Mouse (Mus musculus) adrenal gland, adult 8-10 months (tissue): Measurements from ENCODE around the gene Rbm14. TPM values are rescaled to one million over a fixed set of nuclear protein-coding genes. Genes with fewer than 3 reads are reported as not detected.
"Not testable (repeated sequence)": the region's sequence is repeated elsewhere in the genome, so short reads cannot be mapped to it uniquely, and the experiment has no call there.

Experiments
- DNase-seq: peaks from one replicate; pipeline ENCODE4 v3.0.0; 2022
- total RNA-seq, 4 experiments: library from RNA; stranded (reverse); gene quantifications; 2 replicates each; pipeline ENCODE4 v1.2.4; 2022

Rbm14 gene
- total RNA-seq, 4 experiments from 2014 or later: 43.7 to 64.6 (median 53.9) TPM

DNA sequence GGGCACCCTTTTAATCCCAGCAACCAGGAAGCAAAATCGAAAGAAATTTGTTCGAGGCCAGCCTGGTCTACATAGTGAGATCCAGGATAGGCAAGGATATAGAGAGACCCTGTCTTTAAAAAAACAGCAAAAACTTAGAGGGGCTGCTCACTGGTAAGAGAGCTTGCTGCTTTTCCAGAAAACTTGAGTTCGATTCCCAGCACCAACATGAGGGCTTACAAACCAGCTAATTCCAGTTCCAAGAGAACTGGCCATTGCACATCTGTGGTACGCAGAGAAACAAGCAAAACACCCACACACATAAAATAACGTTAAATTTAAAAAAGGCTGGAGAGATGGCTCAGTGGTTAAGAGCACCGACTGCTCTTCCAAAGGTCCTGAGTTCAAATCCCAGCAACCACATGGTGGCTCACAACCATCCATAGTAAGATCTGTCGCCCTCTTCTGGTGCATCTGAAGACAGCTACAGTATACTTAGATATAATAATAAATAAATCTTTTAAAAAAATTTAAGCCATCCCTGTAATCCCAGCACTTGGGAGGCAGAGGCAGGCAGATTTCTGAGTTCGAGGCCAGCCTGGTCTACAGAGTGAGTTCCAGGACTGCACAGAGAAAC lies 1.0 kb upstream of the Rbm14 start:
- not testable (repeated sequence) for DNase-seq

DNA sequence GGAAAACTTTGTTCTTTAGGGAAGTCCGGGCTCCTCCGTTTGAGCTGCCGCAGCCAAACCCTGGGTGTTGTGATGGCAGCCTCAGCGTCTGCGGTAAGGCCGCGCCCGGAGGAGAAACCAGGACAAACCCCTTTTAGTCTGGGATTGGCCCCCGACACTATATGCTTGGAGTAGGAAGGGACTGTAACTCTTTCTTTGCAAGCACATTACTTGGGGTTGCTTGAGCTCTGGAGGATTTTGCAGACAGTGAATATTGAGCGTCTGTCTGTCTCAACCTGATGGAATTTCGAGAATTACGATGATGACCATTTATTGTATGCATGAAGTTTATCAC lies 442 bp upstream of the Rbm14 start:
- no peak for DNase-seq

DNA sequence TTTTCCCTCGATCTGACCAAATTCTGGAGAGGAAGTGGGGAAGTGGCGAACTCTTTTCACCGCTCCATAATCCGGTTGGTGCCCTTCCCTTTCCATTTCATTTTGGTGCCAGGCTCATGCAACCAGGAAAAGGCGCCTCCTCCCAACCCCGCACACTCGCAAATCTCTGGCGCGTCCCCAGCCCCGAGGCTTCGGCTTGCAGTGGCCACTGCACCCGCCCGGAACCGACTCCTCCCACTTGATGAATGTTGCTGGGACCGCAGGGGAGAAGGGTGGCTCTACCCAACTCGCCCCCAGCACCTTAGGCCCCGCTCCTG lies 730 bp downstream of the Rbm14 start:
- DNase-seq: no peak

DNA sequence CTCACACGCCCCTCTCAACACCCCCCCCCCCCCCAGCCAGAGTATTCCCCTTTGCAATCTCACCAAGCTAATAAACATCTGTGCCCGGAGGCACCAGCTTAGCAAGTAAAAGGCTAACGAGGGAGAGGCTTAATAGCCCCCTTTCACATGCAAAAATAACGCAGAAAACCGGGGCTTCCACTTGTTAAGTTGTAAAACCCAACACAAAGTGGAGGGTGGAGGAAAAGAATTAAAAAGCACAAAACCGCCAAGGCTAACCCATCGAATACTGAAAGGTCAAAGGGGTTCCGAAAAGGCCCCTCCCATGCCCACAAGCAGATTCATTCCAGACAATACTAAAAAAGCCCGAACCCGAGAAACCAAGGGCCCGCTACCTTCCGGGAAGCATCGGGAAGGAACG lies 1.1 kb downstream of the Rbm14 start:
- DNase-seq: no peak

DNA sequence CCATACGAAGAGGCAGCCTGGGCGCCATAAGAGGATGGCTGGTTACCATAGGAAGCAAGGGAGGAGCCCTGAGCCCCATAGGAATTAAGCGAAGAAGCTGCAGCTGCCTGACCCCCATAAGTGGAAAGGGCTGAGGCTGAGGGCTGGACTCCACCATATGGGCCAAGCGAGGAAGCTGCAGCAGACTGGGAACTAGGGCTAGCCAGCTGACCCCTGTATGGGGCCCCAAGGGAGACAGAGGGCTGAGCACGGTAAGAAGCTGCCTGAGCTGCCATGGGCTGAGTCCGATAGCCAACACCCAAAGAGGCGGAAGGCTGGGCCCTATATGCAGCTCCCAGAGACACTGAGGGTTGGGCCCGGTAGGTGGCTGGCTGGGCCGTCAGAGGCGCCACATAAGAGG lies 8.2 kb downstream of the Rbm14 start:
- no peak for DNase-seq

DNA sequence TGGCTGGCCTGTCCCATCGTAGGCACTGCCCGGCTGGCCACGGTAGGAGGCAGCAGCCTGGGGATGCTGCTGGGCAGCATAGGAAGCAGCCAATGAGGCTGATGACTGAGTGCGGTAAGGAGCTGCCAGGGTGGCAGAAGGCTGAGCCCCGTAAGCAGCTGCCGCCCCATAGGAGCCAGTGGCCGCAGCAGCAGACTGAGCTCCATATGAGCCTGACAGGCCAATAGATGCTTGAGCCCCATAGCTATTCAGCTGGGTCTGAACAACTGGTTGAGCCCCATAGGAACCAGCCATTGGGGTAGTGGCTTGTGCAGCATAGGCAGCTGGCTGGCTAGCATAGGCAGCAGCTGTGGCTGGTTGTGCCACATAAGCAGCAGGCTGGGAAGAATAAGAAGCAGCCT lies 8.7 kb downstream of the Rbm14 start:
- no peak for DNase-seq

DNA sequence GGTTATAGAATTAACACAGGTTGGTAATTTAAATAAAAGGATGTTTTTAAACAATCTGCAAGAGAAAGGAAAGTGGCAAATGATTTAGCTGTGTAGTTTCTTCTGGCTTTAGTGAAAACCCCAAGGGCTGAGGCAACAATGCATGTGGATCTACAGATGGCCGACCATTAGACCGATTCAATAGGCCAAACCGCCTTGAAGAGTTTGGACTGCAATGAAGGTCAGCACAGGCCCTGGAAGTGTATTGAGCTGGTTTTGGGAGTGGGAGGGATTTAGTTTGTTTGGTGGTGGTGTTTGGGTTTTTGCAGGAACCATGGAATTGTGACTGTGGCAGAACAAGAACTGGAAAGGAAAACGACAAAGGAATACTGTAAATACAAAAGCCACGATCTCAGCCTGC lies 12.4 kb downstream of the Rbm14 start:
- no peak for DNase-seq

DNA sequence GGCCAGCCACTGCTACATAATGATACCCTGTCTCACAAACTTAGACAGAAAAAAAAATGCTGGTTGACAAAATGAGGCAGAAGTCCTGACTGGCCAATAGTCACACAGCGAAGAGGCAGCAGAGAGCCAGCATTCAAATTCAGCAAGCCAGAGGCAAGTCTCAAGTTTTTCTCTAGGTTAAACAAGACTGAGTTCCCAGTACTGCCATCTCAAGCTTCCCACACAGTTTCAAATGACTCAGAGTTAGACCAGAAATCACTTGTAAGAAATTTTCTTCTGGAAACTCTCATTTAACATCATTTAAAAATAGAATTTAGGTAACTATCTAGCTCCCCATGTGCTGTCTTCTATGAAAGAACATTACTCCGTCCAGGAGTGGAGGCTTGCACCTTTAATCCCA lies 13.6 kb downstream of the Rbm14 start:
- no peak for DNase-seq

DNA sequence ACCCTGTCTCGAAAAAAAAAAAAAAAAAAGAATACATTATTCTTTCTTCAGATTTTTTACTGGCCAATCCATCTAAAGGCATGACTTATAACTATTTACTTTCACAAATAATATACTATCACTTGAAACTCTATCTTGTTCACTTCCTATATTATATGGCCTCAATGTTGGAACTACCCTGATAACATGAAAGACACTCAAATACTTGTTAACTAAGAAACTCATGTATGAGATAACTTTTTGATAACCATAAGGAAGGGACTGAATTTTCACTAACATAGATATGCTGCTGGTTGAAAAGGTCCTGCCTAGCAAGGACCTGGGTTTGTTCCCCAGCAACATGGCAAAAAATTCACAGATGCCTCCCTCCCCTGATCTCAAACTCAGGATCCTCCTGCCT lies 15.5 kb downstream of the Rbm14 start:
- DNase-seq: no peak

DNA sequence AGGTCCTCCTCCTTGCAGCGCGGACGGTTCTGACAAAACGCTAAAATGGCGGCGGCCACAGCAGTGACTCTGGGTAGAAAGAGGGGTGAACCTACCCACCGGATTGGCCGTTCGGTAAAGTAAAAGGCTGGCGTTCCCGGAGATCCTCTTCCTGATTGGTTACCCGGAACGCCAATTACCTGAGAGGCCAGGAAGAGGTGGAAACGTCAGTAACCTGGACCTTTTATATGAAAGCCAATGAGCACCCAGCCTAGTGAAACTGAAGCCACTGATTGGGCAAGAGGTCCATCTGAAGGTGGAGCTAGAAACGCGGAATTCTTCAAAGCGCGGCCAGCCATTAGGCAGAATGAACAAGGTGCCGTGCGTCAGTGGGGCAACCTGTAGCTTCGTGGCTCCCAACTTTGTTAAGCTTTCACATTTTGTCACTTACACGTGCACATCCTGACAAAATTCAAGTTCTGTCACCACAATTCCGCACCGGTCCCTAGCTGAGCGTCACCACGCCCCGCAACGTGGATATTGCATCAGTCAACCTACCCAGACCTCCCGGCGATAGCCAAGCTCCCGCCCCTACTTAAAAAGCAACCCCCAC lies 17.5 kb downstream of the Rbm14 start, which contains the start of gene Rbm4:
TSS of gene Rbm4 (minus strand) at position 71 of the 592 bp plus-strand sequence.
- DNase-seq: peak; percentile 98

DNA sequence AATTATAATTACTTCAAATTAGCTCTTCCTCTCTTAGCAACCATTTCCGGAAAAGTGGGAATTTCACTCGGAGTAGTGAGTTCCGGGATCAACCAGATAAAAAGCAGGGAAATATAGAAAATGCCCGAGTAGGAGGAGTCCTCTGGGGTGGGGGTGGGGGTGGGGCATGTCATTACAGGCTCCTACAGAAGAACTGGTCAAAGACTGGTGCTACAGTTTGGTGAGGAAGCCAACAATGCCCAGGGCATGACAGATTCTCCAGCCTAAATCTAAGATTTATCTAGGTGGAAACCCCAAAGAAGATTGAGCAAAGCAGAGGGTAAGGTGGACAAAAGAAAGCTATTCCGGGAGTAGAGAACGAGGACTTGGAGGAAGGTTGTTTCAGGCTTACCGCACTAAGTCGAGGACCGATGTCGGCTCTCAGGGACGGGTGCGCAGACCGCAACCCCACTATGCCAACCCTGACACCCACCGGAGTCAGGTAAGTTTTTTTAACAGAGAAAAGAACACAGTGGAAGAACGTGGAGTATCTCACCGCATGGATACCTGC lies 18.1 kb downstream of the Rbm14 start:
- DNase-seq: no peak

DNA sequence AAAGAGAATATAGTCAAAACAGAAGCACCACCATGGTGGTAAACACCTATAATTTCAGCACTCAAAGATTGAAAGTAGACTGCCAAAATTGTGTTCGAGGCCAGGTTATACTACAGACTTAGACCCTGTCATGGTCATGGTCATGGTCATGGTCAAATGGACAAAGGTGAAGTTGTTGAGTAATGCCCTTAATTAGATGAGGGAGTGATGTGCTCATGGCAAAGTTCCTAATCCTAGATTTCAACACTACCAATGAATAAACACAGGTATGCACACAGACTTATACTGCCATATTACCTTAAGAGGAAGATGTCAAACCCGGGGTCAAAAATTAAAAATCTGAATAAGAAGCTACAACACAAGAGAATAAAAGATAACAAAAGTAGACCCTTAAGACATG lies 25.1 kb downstream of the Rbm14 start:
- no peak for DNase-seq

DNA sequence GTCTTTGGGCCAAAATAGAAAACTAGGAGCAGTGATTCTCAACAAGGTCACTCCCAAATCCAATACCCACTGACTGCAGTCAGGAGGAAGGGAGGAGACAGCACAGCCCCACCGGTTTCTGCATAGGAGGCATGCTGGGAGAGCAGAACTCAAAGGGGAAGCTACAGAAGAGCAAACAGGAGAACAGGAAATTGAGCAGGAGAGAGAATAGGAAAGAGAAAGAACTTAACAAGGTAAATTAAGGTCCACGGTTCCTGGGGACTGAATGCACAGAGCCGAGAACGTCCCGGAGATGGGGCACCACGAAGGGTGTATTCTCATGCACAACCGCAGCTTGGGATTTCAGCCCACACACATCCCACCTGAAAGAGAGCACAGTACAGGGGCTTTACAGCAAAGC lies 26.2 kb downstream of the Rbm14 start:
- DNase-seq: no peak

DNA sequence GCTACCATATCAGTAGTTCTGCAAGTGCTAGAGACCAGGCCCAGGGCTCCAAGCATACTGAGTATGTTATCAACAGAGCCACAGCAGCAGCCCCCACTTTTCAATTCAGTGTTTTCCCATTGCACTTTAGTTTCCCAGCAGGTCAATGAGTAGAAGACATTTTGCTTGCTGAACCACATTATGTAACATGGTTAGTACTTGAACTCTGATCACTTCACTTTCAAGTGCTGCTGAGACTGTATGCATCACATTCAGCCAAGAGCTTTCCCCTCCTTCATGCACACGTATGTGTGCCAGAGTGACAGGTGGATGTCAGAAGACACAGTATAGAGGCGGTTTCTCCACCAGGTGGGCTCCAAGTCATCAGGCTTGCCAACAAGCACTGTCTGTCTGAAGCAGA lies 28.5 kb downstream of the Rbm14 start:
- no peak for DNase-seq

DNA sequence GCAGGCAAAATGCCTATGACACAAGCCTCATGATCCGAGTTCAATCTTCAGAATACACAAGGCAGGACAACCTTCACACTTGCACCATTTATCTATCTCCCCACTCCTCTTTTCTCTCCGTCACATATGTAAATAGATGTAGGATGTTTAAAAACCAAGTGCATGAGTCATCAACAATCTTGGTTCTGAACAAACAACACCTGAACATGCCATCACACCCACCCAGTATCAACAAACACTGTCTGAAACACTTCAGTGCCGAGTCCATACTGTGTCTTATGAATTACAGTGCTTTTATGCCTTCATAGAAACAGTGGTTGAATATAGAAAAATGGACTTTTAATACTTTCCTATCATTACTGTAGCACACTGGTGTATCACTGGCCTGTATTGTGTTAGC lies 38.6 kb downstream of the Rbm14 start:
- DNase-seq: no peak

DNA sequence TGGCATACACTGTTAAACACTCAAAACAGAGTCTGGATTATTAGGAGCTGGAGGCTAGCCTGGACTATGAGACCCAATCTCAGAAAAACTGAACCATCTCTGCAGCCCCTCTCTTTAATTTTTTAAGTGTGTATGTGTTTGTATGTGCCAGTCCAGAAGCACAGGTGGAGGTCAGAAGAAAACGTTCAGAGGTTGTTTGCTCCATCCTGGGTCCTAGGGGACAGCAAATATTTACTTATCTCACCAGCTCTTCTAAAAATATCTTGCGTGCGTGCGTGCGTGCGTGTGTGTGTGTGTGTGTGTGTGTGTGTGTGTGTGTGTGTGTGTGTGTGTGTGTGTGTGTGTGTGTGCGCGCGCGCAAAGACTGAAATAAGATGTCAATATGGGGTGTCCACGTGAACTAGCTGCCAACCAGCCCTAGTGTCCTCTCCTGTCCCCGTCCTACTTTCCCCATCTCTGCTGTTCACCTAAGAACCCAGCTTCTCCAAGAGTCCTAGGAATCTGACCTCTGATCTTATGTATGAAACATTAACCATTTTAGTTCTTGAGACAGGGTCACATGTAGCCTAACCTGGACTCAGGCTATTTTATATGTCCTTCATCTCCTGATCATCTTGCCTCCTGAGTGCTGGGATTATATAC lies 43.8 kb downstream of the Rbm14 start:
- no peak for DNase-seq

DNA sequence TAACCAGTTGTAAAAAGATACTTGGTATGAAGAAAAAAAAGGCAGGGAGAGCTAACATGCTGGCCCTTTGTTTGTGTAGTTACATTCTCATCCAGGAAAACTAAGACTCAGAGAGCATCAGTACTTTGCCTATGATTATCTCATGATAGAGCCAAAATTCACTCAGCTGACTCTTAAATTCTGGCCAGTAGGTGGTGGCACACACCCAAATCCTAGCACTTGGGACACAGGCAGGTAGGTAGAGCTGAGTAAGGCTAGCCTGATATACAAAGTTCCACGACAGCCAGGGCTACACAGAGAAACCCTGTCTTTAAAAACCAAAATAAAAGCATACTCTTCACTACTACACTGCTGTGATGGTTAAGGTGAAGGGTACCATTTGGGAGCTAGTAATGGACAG lies 48.6 kb downstream of the Rbm14 start:
- DNase-seq: no peak

DNA sequence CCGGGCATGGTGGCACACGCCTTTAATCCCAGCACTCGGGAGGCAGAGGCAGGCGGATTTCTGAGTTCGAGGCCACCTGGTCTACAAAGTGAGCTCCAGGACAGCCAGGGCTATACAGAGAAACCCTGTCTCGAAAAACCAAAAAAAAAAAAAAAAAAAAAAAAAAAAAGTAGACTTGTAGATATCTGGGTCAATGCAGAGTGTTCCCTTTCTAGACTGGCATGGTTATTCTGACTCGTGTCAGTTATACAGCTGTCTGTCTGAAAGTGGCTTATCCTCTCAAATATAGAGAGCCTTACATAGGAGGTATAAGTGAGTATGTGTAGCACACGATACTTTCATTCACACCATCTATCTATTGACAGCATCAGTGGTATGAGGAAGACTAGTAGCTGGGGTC lies 50.9 kb downstream of the Rbm14 start:
- DNase-seq: not testable (repeated sequence)

DNA sequence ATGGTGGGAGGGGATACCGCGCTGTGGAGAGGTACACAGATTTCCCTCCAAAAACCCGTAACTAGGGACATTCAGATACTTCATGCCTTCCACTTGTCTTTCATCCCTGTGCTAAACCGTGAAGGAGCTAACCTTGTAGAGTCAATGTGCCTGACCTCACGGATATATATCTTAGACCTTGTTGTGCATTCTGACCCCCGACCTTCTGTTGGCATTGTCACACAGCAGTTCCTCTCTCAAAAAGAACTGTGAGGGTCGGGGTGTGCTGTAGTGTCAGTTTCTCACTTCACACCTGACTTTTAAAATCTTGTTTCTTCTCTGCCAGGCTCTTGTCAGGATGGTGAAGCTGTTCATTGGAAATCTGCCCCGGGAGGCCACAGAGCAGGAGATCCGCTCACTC lies 54.5 kb downstream of the Rbm14 start:
- DNase-seq: no peak

DNA sequence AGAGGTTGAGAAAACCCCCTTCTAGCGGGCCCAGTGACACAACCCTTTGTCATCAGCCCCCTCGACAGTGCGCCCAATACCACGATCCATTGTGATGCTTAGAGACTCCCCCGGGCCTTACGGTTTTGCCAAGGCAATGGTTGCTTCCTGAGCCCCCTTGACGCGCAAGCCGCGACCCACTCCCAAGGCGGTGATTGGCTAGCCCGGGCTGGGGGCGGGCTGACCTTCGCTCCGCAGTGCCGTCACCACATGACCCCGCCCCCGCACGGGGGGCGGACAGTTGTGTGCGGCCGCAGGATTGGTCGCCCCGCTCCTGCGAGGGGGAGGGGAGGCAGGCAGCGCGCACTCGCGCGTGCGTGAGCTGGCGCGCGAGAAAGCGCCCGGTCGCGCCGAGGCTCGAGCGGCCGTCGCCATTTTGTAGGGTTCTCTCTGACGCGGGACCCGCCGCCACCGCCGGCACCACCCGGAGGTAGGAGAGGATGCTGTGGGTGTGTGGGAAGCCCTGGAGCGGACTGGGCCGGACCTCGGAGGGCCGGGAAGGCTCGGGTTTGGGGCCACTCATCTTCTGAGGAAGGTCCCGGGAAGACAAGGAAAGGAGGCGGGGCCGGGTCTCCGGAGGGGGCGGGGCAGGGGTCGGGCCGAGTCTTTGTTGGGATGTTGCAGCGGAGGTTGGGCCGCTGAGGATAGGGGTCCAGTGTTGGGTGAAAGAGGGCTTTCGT lies 55.1 kb downstream of the Rbm14 start, which contains the start of gene Rbm4b:
TSS of gene Rbm4b (plus strand) at position 305 of the 719 bp plus-strand sequence.
- DNase-seq: peak; percentile 93

DNA sequence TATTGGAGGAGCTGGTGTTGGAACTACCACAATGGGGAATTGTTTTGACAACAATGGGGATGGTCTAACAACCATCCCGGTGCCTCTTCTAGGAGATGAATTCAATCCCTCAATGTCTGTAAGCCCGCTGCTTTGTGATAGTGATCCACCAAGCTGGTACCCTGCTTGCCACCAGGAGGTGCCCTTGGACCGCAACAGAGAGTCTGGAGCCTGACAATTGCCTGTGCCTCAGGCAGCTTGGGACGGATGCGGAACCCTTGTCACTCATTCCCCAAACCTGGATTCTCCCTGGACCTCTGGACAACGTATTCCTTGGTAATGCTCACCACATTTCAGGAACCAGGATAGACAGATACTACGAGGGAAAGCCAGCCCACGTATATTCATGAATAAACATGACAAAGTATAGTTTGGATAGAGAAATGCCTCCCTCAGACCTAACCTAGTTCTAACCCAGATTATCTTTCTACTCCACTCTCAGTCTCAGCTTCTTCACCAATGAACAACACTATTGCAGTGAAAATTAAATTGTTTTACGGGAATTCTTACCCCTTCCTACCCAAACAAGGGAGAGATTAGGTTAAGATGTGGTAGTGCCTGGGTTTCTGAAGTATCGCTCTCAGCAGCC lies 55.8 kb downstream of the Rbm14 start:
- DNase-seq: peak; percentile 84
